Mouse (Mus musculus) monocyte, adult 2 months (primary cell): ENCODE data around the gene Orm1.

Source experiments
- DNase-seq, 2 experiments: peaks; one replicate each; pipeline ENCODE4 v3.0.0; 2022; ENCODE audit warnings: low spot score in 2 of 2, low read depth in 1 of 2

Orm1 gene

GRCm38 (mm10) chr4:63355877-63356665 lies 11.7 kb downstream of the Orm1 start, which contains the start of gene Orm3:
TSS of gene Orm3 (plus strand) at chr4:63356162.
- no peak for DNase-seq

GRCm38 (mm10) chr4:63356981-63357570 lies 12.7 kb downstream of the Orm1 start:
- DNase-seq, result no peak

GRCm38 (mm10) chr4:63359861-63360260 lies 15.5 kb downstream of the Orm1 start:
- DNase-seq, result no peak

- DNase-seq, result no peak
These were observed 17.8 kb downstream of the Orm1 start, which contains the start of gene Orm2 for GRCm38 (mm10) chr4:63362150-63362549. TSS of gene Orm2 (plus strand) at chr4:63362449.

- peak in 1 of 2 experiments; percentile 79 for DNase-seq
These were observed 24.2 kb downstream of the Orm1 start for GRCm38 (mm10) chr4:63368577-63368976.

GRCm38 (mm10) chr4:63370897-63371296 lies 26.5 kb downstream of the Orm1 start:
- no peak for DNase-seq

- DNase-seq, result no peak
These were observed 27.5 kb downstream of the Orm1 start for GRCm38 (mm10) chr4:63371890-63372289.

- no peak for DNase-seq
These were observed 29.0 kb downstream of the Orm1 start for GRCm38 (mm10) chr4:63373404-63373803.

- peak in 1 of 2 experiments; percentile 30 for DNase-seq
These were observed 30.0 kb downstream of the Orm1 start for GRCm38 (mm10) chr4:63374331-63374730.

- DNase-seq, result no peak
These were observed 31.0 kb downstream of the Orm1 start for GRCm38 (mm10) chr4:63375367-63375766.

- no peak for DNase-seq
These were observed 33.1 kb downstream of the Orm1 start for GRCm38 (mm10) chr4:63377483-63377882.

- no peak for DNase-seq
These were observed 38.5 kb downstream of the Orm1 start for GRCm38 (mm10) chr4:63382676-63383369.

GRCm38 (mm10) chr4:63383474-63383873 lies 39.1 kb downstream of the Orm1 start:
- no peak for DNase-seq

GRCm38 (mm10) chr4:63384262-63384661 lies 39.9 kb downstream of the Orm1 start:
- DNase-seq, result no peak

GRCm38 (mm10) chr4:63385253-63385652 lies 40.9 kb downstream of the Orm1 start:
- no peak for DNase-seq

- peak in 1 of 2 experiments; percentile 63 for DNase-seq
These were observed 41.4 kb downstream of the Orm1 start for GRCm38 (mm10) chr4:63385784-63386183.

GRCm38 (mm10) chr4:63388029-63388428 lies 43.7 kb downstream of the Orm1 start:
- DNase-seq, result no peak

- no peak for DNase-seq
These were observed 44.9 kb downstream of the Orm1 start for GRCm38 (mm10) chr4:63389121-63389886.

GRCm38 (mm10) chr4:63389887-63390528 lies 45.6 kb downstream of the Orm1 start:
- DNase-seq, result no peak

GRCm38 (mm10) chr4:63391322-63391721 lies 47.0 kb downstream of the Orm1 start:
- DNase-seq, result no peak
